Mouse (Mus musculus): ENCODE results near the gene Lep. TPM values are rescaled to one million over a fixed set of nuclear protein-coding genes. Genes with fewer than 3 reads are reported as not detected.

Lep gene
- total RNA-seq, 2 experiments from 2014 or later, result not detected

DNA sequence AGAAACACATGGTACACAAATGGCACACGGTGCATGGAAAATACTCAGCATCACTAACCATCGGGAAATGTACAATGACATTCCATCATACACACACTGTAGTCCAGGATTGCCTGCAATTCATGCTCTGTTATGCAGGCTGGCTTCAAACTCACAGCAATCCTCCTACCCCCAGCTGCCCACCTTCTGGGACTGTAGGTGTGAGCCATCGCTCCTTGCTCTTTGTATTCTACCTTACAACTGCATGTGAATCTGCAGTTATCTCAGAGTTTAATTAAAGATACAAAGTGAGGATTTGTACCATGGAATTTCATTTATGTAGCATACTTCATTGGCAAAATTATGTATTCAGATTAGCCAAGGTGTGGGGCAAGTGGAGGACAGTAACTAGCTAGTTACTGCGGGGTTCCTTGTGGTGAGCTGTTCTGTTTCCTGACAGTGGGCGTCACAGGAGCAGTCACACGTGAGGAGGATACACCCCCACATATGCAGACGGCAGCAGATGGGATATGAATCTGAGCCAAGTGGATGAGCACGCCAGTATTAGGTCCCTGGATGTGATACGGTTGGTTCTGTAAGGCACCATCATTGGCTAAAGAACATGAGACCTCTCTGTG lies 41.3 kb downstream of the Lep start:
- no peak for ATAC-seq (replicated peaks; ENCODE audit: low FRiP score, poor library complexity, severe bottlenecking)

DNA sequence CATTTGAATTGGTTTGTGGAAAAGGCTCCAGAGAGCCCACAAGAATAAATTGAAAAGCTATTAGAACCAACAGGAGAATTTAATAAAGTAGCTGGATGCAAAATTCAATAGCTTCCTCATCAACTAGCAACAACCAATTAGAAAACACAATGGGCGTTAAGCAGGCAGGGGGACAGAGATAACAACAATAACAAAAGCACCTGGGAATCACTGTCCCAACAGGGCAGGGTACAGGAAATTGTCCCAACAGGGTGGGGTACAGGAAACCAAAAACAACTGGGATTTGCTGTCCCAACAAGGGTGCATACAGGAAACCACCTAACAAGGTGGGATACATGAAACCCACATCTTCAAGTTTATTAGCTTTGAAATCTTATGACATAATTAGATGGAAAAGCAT lies 48.4 kb downstream of the Lep start:
- ATAC-seq (replicated peaks; ENCODE audit: low FRiP score, poor library complexity, severe bottlenecking), result no peak

DNA sequence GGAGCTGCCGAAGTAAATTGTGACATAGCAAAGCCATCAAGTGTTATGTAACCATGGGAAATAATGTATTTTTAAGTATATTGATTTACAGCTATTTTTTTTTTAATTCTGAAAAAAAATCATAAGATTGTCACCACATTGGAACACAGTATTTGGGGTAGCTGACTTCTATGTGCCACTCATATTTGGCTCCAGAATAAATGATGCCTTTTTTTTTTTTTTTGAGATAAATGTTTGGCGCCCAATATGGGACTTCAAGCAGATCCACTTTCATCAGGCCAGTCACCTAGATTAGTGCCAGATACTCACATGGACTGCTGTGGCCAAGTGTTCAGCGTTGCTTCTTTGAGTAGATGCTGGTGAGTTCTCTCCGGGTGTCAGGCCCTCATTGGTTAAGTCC lies 51.5 kb downstream of the Lep start:
- ATAC-seq (replicated peaks; ENCODE audit: low FRiP score, poor library complexity, severe bottlenecking), result no peak

DNA sequence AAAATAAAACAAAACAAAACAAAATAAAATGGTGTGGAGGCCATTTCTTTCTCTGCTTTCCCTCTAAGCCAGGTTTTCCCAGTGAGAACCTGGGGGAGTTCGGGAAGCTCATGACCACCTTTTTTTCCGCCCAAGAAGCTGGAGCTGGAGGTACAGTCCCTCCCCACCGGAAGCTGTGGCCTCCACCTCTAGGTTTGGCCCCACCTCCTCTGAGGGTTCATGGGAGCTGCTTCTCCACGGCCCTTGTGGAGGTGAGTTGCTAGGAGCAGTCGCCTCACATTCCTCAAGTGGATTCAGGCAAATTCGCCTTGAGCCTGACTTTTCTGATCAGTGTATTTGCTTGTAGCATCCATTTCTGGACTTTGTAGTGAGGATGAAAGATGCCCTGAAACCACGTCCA lies 55.7 kb downstream of the Lep start:
- ATAC-seq (replicated peaks; ENCODE audit: low FRiP score, poor library complexity, severe bottlenecking), result no peak

DNA sequence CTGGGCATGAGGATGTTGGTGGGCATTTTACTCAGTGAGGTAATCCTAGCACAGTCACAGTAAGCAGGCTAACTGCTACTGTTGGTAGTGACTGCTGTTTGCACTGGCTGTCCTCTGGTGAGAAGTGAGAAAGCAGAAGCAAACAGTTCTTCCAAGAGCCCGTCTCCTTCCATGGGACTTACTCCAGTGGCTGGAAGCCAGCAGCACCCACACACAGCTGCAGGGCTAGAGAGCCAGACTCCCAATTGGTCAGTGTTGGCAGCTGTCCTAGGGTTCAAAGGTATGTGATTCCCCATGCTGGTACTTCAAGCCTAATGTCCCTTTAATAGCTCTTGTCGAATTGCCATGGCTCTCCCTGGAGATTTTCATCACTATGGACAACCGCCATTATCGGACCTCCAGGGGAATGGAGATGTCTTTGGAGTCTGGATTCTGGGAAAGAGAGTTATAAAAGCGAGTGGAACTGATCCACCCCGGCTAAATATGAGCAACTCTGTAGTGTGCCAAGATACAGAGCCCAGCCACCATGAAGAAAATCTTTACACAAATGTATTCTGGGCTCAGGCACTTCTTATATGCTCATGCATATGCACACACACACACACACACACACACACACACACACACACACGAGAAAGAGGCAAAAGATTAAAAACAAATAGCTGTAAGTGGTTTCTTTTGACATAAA lies 57.5 kb downstream of the Lep start:
- no peak for ATAC-seq (replicated peaks; ENCODE audit: low FRiP score, poor library complexity, severe bottlenecking)

DNA sequence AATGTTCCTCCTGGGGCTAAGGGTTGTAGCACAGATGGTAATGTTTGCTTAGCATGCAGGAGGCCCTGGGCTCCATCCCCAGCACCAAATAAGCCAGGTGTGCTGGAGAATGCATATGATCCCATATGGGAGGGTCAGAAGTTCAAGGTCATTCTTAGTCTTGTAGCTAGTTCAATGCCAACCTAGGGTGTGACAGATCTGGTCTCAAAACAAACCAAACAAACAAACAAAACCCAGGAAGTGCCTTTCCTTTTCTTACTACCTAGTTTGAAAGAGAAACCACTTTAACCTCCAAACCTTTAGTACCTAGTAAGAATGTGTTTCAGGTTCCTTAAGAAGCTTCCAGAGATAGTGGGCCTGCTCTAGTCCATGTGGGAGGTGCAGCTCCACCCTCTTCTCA lies 58.2 kb downstream of the Lep start:
- ATAC-seq (replicated peaks; ENCODE audit: low FRiP score, poor library complexity, severe bottlenecking), result no peak

DNA sequence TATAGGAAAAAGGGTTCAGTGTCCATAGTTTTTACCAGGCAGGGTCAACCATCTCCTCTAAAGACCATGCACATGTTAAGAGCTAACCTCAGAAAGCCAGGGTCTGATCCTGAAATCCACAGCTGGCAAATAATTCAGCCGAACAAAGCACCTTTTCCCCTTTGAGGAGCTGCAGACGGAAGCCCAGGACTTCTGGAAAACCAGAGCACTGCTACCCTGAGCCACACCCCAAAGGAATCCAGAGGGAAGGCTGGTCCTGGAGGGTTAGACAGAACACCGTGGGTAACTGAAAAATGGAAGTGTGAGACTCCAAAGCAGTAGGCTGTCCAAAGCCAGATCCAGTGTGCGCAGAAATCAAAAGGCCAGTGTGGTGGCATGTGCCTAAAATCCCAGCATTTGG lies 58.9 kb downstream of the Lep start:
- no peak for ATAC-seq (replicated peaks; ENCODE audit: low FRiP score, poor library complexity, severe bottlenecking)

DNA sequence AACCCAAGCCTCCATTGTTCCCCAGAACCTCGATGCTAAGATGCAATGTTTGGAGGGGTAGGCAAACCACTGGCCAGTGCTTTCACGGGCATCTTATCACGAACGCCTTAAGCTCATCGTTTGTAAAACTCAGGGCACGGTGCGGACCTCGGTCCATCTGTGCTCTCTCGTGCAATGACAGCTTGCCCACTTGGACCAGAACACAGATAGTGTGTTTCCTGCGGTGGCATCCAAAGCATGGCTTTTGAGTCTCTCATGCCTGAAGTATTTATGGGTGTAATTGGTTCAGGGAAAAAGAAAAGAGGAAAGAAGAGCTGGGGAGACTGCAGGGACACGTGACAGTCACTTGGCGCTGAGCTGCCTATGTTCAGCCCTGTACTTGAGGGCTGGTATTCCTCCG lies 60.0 kb downstream of the Lep start:
- ATAC-seq (replicated peaks; ENCODE audit: low FRiP score, poor library complexity, severe bottlenecking), result no peak

Other genes starting within 250 kb of the Lep start
- gene Lrrc4, start 228.5 kb upstream of the Lep start, total RNA-seq (2015; ENCODE audit: low replicate concordance), result not detected in 2 replicates
- gene Lrrc4, start 228.5 kb upstream of the Lep start, total RNA-seq (2017; ENCODE audit: low replicate concordance), result not detected in 2 replicates
- gene Rbm28, start 104.8 kb downstream of the Lep start, total RNA-seq (2015; ENCODE audit: low replicate concordance), result 16.9 and 17.6 TPM in 2 replicates
- gene Rbm28, start 104.8 kb downstream of the Lep start, total RNA-seq (2017; ENCODE audit: low replicate concordance), result 12.3 and 12.9 TPM in 2 replicates
- not detected in 2 replicates for gene Prrt4, start 119.4 kb downstream of the Lep start, total RNA-seq (2015; ENCODE audit: low replicate concordance)
- not detected in 2 replicates for gene Prrt4, start 119.4 kb downstream of the Lep start, total RNA-seq (2017; ENCODE audit: low replicate concordance)
- 4.2 and 20.9 TPM in 2 replicates for gene Impdh1, start 156.1 kb downstream of the Lep start, total RNA-seq (2015; ENCODE audit: low replicate concordance)
- gene Impdh1, start 156.1 kb downstream of the Lep start, total RNA-seq (2017; ENCODE audit: low replicate concordance), result 2.9 and 11.0 TPM in 2 replicates
- 1.7 and 2.2 TPM in 2 replicates for gene Hilpda, start 212.3 kb downstream of the Lep start, total RNA-seq (2015; ENCODE audit: low replicate concordance)
- gene Hilpda, start 212.3 kb downstream of the Lep start, total RNA-seq (2017; ENCODE audit: low replicate concordance), result 0.90 and 6.9 TPM in 2 replicates
- not detected in 2 replicates for gene Fam71f2, start 219.4 kb downstream of the Lep start, total RNA-seq (2015; ENCODE audit: low replicate concordance)
- gene Fam71f2, start 219.4 kb downstream of the Lep start, total RNA-seq (2017; ENCODE audit: low replicate concordance), result not detected in 2 replicates

Measured in erythroid progenitor cell, adult 5-6 weeks (primary cell).